ENCODE assay signal across 19 mouse cellular contexts in the genomic region with DNA sequence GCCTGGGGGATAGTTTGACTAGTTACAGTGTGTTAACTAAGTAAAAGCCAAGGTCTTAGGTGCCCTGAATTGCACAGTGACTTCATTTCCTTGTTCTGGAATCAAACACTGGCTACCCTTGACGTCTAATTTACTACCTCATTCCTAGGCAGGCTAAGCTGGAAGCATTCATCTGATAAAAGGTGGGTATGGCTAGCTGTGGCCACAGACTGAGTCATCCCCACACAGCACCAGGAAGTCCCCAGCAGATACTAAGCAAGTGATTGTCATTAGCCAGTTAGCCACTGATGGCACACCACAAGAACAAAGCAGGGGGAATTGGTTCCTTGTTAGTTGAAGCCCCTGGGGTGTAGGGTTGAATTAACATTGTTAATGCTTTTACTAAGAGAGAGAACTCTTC.
DNase-seq lines count a peak whose midpoint lies in the region; ATAC-seq lines count a peak whose summit lies in the region.
"Had no signal": no experiment of that assay in that cellular context is flagged by ENCODE, and none has a peak within 500 bp of the region (broad histone marks: within the 10 kb centered on the region; RNA-seq: fewer than 3 reads in every experiment).

No protein-coding gene starts in this region.

- no peaks in the 10 kb centered on the region; the same call in 1 of the 2 replicates for H3K36me3 ChIP-seq in intestine, embryonic 15.5 days
- peaks cover 8% of the 10 kb centered on the region; the same call in 1 of the 2 replicates for H3K36me3 ChIP-seq in hindbrain, embryonic 14.5 days (replicated peaks; ENCODE audit: control insufficient read depth, insufficient read depth)
- H3K36me3 ChIP-seq: midbrain, embryonic 15.5 days; neural tube, embryonic 12.5 days had no signal

- H3K4me2 ChIP-seq in intestine, embryonic 15.5 days (replicated peaks) = no peak overlapping the region
- no peak overlapping the region for H3K4me2 ChIP-seq in hindbrain, embryonic 14.5 days (replicated peaks)
- H3K4me2 ChIP-seq: heart, embryonic 13.5 days; midbrain, embryonic 15.5 days; neural tube, embryonic 12.5 days had no signal

- no peaks in the 10 kb centered on the region for H3K27me3 ChIP-seq in intestine, embryonic 15.5 days (replicated peaks)
- no peaks in the 10 kb centered on the region for H3K27me3 ChIP-seq in hindbrain, embryonic 14.5 days (ENCODE audit: control insufficient read depth, insufficient read depth, low read length)
- H3K27me3 ChIP-seq: midbrain, embryonic 15.5 days; neural tube, embryonic 12.5 days had no signal

- H3K9ac ChIP-seq in intestine, embryonic 15.5 days = no peak overlapping the region
- H3K9ac ChIP-seq in hindbrain, embryonic 14.5 days = no peak overlapping the region
- H3K9ac ChIP-seq: heart, embryonic 13.5 days; liver, embryonic 14.5 days; midbrain, embryonic 15.5 days; neural tube, embryonic 12.5 days had no signal

- peak; percentile 3 for DNase-seq in A20 (ENCODE audit: low read depth, low spot score)
- peak; percentile 31 for DNase-seq in MN1 (ENCODE audit: low spot score)
- peak; percentile 7 to 12 for DNase-seq in natural killer cell, adult 2 months (ENCODE audit: low spot score in 2 of 2)
- DNase-seq in B cell, adult 2 months = no peak
- no peak for DNase-seq in frontal cortex, postnatal 14 days (ENCODE audit: low spot score in 2 of 2)
- no peak for DNase-seq in hindbrain, embryonic 14.5 days (ENCODE audit: low spot score)
- DNase-seq: cerebellum, postnatal 10 days; gastrocnemius, adult 2 months; heart, adult 11 months; heart, postnatal 4 days; kidney, postnatal 4 days; right cerebral cortex, postnatal 14 days; thymus, postnatal 36 days had no signal

- H3K9me3 ChIP-seq in intestine, embryonic 15.5 days = no peaks in the 10 kb centered on the region
- H3K9me3 ChIP-seq in hindbrain, embryonic 14.5 days (ENCODE audit: control insufficient read depth, low read length) = no peaks in the 10 kb centered on the region
- H3K9me3 ChIP-seq: heart, embryonic 13.5 days; midbrain, embryonic 15.5 days; neural tube, embryonic 12.5 days had no signal

- peak; percentile 57 for ATAC-seq in intestine, embryonic 15.5 days
- ATAC-seq in hindbrain, embryonic 14.5 days (ENCODE audit: low FRiP score) = no peak
- ATAC-seq: forebrain, embryonic 16.5 days; midbrain, embryonic 15.5 days had no signal

- no peak overlapping the region for H3K4me3 ChIP-seq in intestine, embryonic 15.5 days (replicated peaks)
- no peak overlapping the region for H3K4me3 ChIP-seq in hindbrain, embryonic 14.5 days (replicated peaks; ENCODE audit: low read length)
- H3K4me3 ChIP-seq: gastrocnemius, adult 2 months; heart, embryonic 13.5 days; midbrain, embryonic 15.5 days; neural tube, embryonic 12.5 days had no signal

- WGBS in intestine, embryonic 15.5 days = 28% methylated on average over 1 of the region's 1 CpGs
- WGBS in hindbrain, embryonic 14.5 days = 69% methylated on average over 1 of the region's 1 CpGs

- peaks cover 16% of the 10 kb centered on the region for H3K4me1 ChIP-seq in intestine, embryonic 15.5 days (replicated peaks)
- H3K4me1 ChIP-seq in hindbrain, embryonic 14.5 days (replicated peaks; ENCODE audit: control insufficient read depth, insufficient read depth, low read length) = peaks cover 30% of the 10 kb centered on the region

- no peak overlapping the region for H3K27ac ChIP-seq in intestine, embryonic 15.5 days
- H3K27ac ChIP-seq in hindbrain, embryonic 14.5 days = no peak overlapping the region
- H3K27ac ChIP-seq: gastrocnemius, adult 2 months; heart, embryonic 13.5 days; liver, embryonic 14.5 days; midbrain, embryonic 15.5 days; neural tube, embryonic 12.5 days had no signal

Comparison
In these comparisons a context has a peak if more than half of its experiments do, and no peak if none do; other contexts are left out.
1. DNase-seq: peak in A20 (single experiment), MN1 (single experiment) and natural killer cell, adult 2 months (2 of 2); none in B cell, adult 2 months (0 of 2), frontal cortex, postnatal 14 days (0 of 2) and hindbrain, embryonic 14.5 days (single experiment).